Comparison of ENCODE assay signal across 9 mouse cellular contexts in the genomic region with DNA sequence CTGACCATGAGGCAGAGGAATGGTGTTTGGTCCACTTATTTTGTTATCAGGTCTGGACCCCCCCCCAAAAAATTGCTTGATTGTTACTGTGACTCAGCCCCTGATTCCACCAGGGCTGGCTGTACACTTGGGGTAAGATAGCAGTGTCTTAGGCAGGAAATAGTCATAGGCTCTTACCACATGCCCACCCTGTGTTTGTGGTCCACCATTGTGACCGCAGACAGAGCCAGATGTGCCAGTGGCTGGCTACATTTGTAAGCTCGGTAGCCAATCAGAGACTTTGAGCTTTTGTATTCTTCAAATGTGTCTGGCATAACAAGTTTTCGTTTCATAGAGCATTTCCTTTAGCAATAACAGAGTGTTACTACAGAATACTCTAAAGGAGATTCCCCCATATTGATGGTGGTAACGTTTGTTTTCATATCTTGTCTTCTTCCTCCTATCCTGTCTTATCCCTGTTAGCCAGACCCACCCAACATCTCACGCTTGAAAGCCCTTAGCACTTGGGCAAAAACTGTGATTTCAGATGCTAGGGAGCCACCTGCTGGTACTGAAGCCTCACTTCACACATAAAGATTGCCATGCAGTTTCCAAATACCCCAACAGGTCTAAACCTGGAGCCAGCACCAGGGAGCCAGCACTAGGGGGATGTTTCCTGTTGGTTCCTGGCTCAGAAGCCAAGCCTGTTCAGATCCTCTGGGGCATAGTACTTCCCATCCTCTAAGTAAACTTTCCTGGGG. TPM values are rescaled to one million over a fixed set of nuclear protein-coding genes. Genes with fewer than 3 reads are reported as not detected.
DNase-seq lines count a peak whose midpoint lies in the region; ATAC-seq and TF ChIP-seq lines count a peak whose summit lies in the region.
"Had no signal": no experiment of that assay in that cellular context is flagged by ENCODE, and none has a peak within 500 bp of the region (broad histone marks: within the 10 kb centered on the region; RNA-seq: fewer than 3 reads in every experiment).

No protein-coding gene starts in this region.

- 53% methylated on average over 5 of the region's 5 CpGs for WGBS in embryonic facial prominence, embryonic 10.5 days
- WGBS in kidney, embryonic 15.5 days, result 47% methylated on average over 5 of the region's 5 CpGs
- 18% methylated on average over 5 of the region's 5 CpGs for WGBS in liver, embryonic 14.5 days (ENCODE audit: insufficient replicate concordance)
- 57% methylated on average over 5 of the region's 5 CpGs for WGBS in neural tube, embryonic 11.5 days

- no peak overlapping the region for H3K4me2 ChIP-seq in kidney, embryonic 15.5 days
- no peak overlapping the region for H3K4me2 ChIP-seq in liver, embryonic 14.5 days (ENCODE audit: low read depth)
- H3K4me2 ChIP-seq in neural tube, embryonic 11.5 days (ENCODE audit: low read depth), result no peak overlapping the region
- H3K4me2 ChIP-seq: heart, embryonic 15.5 days had no signal

- H3K4me3 ChIP-seq in embryonic facial prominence, embryonic 10.5 days, result no peak overlapping the region
- H3K4me3 ChIP-seq in kidney, embryonic 15.5 days (replicated peaks), result no peak overlapping the region
- H3K4me3 ChIP-seq in liver, embryonic 14.5 days (ENCODE audit: insufficient read depth in 1 of 2, low read depth in 2 of 2, low read length in 2 of 2), result no peak overlapping the region
- no peak overlapping the region for H3K4me3 ChIP-seq in neural tube, embryonic 11.5 days (ENCODE audit: low read depth, low read length)
- H3K4me3 ChIP-seq: heart, embryonic 15.5 days had no signal

- peak; percentile 13 for DNase-seq in adrenal gland, adult 8-10 months
- DNase-seq in embryonic facial prominence, embryonic 10.5 days (ENCODE audit: low spot score), result peak; percentile 67
- peak; percentile 12 to 23 for DNase-seq in heart, adult 9 months (ENCODE audit: low spot score in 2 of 2)
- peak in 2 of 3 experiments; percentile 5 to 20 for DNase-seq in liver, embryonic 14.5 days (ENCODE audit: low read depth in 3 of 3, low spot score in 3 of 3)
- peak; percentile 69 for DNase-seq in neural tube, embryonic 11.5 days (ENCODE audit: low spot score)
- peak; percentile 64 for DNase-seq in thymus, postnatal 14 days

- no peaks in the 10 kb centered on the region for H3K36me3 ChIP-seq in embryonic facial prominence, embryonic 10.5 days (replicated peaks)
- H3K36me3 ChIP-seq in kidney, embryonic 15.5 days, result no peaks in the 10 kb centered on the region
- H3K36me3 ChIP-seq in liver, embryonic 14.5 days (replicated peaks; ENCODE audit: control insufficient read depth, insufficient read depth, low read depth), result no peaks in the 10 kb centered on the region
- H3K36me3 ChIP-seq in neural tube, embryonic 11.5 days (ENCODE audit: control insufficient read depth, insufficient read depth, low read length), result no peaks in the 10 kb centered on the region
- H3K36me3 ChIP-seq: heart, embryonic 15.5 days had no signal

- H3K9me3 ChIP-seq in embryonic facial prominence, embryonic 10.5 days, result no peaks in the 10 kb centered on the region
- no peaks in the 10 kb centered on the region for H3K9me3 ChIP-seq in kidney, embryonic 15.5 days (replicated peaks)
- H3K9me3 ChIP-seq in liver, embryonic 14.5 days (ENCODE audit: control insufficient read depth, low read length), result no peaks in the 10 kb centered on the region
- no peaks in the 10 kb centered on the region for H3K9me3 ChIP-seq in neural tube, embryonic 11.5 days (ENCODE audit: control insufficient read depth, low read length)
- H3K9me3 ChIP-seq: heart, embryonic 15.5 days had no signal

- H3K27ac ChIP-seq in embryonic facial prominence, embryonic 10.5 days (replicated peaks), result no peak overlapping the region
- H3K27ac ChIP-seq in kidney, embryonic 15.5 days, result no peak overlapping the region
- no peak overlapping the region for H3K27ac ChIP-seq in liver, embryonic 14.5 days
- H3K27ac ChIP-seq in neural tube, embryonic 11.5 days (ENCODE audit: low read depth, low read length), result no peak overlapping the region
- H3K27ac ChIP-seq: heart, embryonic 15.5 days had no signal

- no peak overlapping the region for H3K9ac ChIP-seq in kidney, embryonic 15.5 days
- H3K9ac ChIP-seq in liver, embryonic 14.5 days (replicated peaks), result no peak overlapping the region
- no peak overlapping the region for H3K9ac ChIP-seq in neural tube, embryonic 11.5 days (ENCODE audit: low read length)
- H3K9ac ChIP-seq: heart, embryonic 15.5 days had no signal

- H3K4me1 ChIP-seq in embryonic facial prominence, embryonic 10.5 days, result no peaks in the 10 kb centered on the region
- 0 out of 2 replicates have a peak, but pooled peaks cover 6% of the 10 kb centered on the region for H3K4me1 ChIP-seq in kidney, embryonic 15.5 days
- no peaks in the 10 kb centered on the region for H3K4me1 ChIP-seq in liver, embryonic 14.5 days (replicated peaks; ENCODE audit: control insufficient read depth in 2 of 2, insufficient read depth in 2 of 2, low read length in 1 of 2)
- no peaks in the 10 kb centered on the region for H3K4me1 ChIP-seq in neural tube, embryonic 11.5 days (ENCODE audit: control insufficient read depth, insufficient read depth, low read length)
- H3K4me1 ChIP-seq: heart, embryonic 15.5 days had no signal

- peak; percentile 65 for TF ChIP-seq CTCF in liver, embryonic 14.5 days (IDR thresholded peaks at IDR 0.05; ENCODE audit: low read depth)

- no peaks in the 10 kb centered on the region for H3K27me3 ChIP-seq in embryonic facial prominence, embryonic 10.5 days (replicated peaks; ENCODE audit: low read depth, poor library complexity, severe bottlenecking)
- no peaks in the 10 kb centered on the region for H3K27me3 ChIP-seq in kidney, embryonic 15.5 days
- no peaks in the 10 kb centered on the region for H3K27me3 ChIP-seq in liver, embryonic 14.5 days (ENCODE audit: control insufficient read depth, insufficient read depth, low read length)
- H3K27me3 ChIP-seq in neural tube, embryonic 11.5 days (ENCODE audit: control insufficient read depth, insufficient read depth, low read length), result no peaks in the 10 kb centered on the region
- H3K27me3 ChIP-seq: heart, embryonic 15.5 days had no signal

- ATAC-seq in CD4-positive, CD25-positive, alpha-beta regulatory T cell, adult 4 months, result peak; percentile 88
- ATAC-seq in kidney, embryonic 15.5 days (replicated peaks; ENCODE audit: low FRiP score), result peak; percentile 89
- ATAC-seq in liver, embryonic 14.5 days (ENCODE audit: insufficient read depth), result no peak
- peak; percentile 82 for ATAC-seq in neural tube, embryonic 11.5 days (ENCODE audit: insufficient read depth, low FRiP score, low TSS enrichment)

- no peak for TF ChIP-seq EP300 in liver, embryonic 14.5 days (IDR thresholded peaks at IDR 0.05; ENCODE audit: low read depth)

RNA-seq across cellular contexts. Expression of a gene that starts 12.3 kb away (rescaled TPM):
- polyA plus RNA-seq in CD4-positive, CD25-positive, alpha-beta regulatory T cell, adult 4 months (2017; shearing (Covaris generic)), result 10 to 100 TPM; 10.1 to 11.2 TPM
- 1 to 10 TPM in 1 of 4 experiments, under 1 TPM in 3; 0.59 to 2.6 (median 0.85) TPM for total RNA-seq in adrenal gland, adult 8-10 months (2022)
- polyA plus RNA-seq in embryonic facial prominence, embryonic 10.5 days (2016; fragmentation: Nextera tagmentation; extraction: Ambion mirVana), result 2.0 and 2.2 TPM in 2 replicates
- 1.4 and 1.5 TPM in 2 replicates for polyA plus RNA-seq in kidney, embryonic 15.5 days (2015; fragmentation: Nextera tagmentation; extraction: Ambion mirVana)
- polyA plus RNA-seq in liver, embryonic 14.5 days (2012; rRNA removed), result 1.6 and 1.9 TPM in 2 replicates
- 1.6 and 2.3 TPM in 2 replicates for polyA plus RNA-seq in liver, embryonic 14.5 days (2014; fragmentation: Nextera tagmentation; extraction: Ambion mirVana)
- polyA plus RNA-seq in neural tube, embryonic 11.5 days (2014; fragmentation: Nextera tagmentation; extraction: Ambion mirVana), result 3.9 and 5.1 TPM in 2 replicates

Comparison
In these comparisons a context has a peak if more than half of its experiments do, and no peak if none do; other contexts are left out.
1. DNase-seq: peak in every context shown above with its lines; median percentile 69 in neural tube, embryonic 11.5 days; 67 in embryonic facial prominence, embryonic 10.5 days; 64 in thymus, postnatal 14 days; 18 in heart, adult 9 months; 13 in adrenal gland, adult 8-10 months; 12 in liver, embryonic 14.5 days.